ENCODE assay signal across 29 mouse cellular contexts in the genomic region with DNA sequence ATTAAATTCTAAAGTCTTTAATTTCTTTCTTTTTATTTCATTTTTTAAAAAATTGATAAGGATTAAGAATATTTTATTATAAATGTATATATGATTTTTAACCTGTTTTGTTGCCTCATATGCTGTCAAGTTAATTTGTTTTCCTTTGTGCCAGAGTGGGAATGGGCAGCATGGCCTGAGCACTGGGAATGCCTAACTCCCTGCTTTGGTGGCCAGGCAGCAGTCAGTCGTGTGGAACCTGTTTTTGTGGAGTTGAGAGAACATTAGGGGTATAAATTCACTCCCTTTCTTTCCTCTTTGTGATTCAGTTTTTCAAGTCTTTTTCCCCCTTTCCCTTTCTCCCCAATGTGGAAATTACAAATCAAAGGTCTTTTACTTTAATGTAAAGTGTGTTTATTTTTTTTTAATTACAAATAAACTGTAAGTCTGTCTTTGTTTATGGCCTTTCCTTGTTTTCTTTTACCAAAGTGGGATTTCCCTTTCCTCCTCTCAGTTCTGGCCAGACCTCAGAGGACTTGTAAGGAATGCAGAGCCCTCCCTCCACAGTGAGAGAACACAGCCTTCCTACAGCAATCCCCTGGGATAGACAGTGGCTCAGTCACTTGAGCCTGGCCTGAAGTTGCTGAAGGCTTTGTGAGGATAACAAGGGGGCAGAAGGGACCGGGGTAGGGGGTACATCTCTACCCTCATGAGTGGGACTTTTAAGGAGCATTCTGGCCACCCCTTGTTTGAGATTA. TPM values are rescaled to one million over a fixed set of nuclear protein-coding genes. Genes with fewer than 3 reads are reported as not detected.
"Had no signal": no experiment of that assay in that cellular context is flagged by ENCODE, and none has a peak within 500 bp of the region (broad histone marks: within the 10 kb centered on the region; RNA-seq: fewer than 3 reads in every experiment).

No protein-coding gene starts in this region.

- H3K4me1 ChIP-seq: heart, embryonic 13.5 days; heart, embryonic 15.5 days; hindbrain, embryonic 13.5 days; hindbrain, embryonic 15.5 days; limb, embryonic 13.5 days; limb, embryonic 15.5 days; liver, embryonic 12.5 days had no signal

- H3K4me3 ChIP-seq: heart, adult 2 months; heart, embryonic 13.5 days; heart, embryonic 15.5 days; hindbrain, embryonic 13.5 days; hindbrain, embryonic 15.5 days; limb, embryonic 13.5 days; limb, embryonic 15.5 days; liver, embryonic 12.5 days had no signal

- H3K36me3 ChIP-seq: heart, embryonic 13.5 days; heart, embryonic 15.5 days; hindbrain, embryonic 13.5 days; hindbrain, embryonic 15.5 days; limb, embryonic 13.5 days; limb, embryonic 15.5 days; liver, embryonic 12.5 days had no signal

- H3K27me3 ChIP-seq: heart, embryonic 13.5 days; heart, embryonic 15.5 days; hindbrain, embryonic 13.5 days; hindbrain, embryonic 15.5 days; limb, embryonic 13.5 days; limb, embryonic 15.5 days; liver, embryonic 12.5 days had no signal

- ATAC-seq: forebrain, postnatal 0 days; hindbrain, postnatal 0 days; intestine, embryonic 16.5 days; liver, embryonic 12.5 days had no signal

- H3K9me3 ChIP-seq: heart, embryonic 15.5 days; limb, embryonic 15.5 days had no signal

- DNase-seq: forebrain, postnatal 0 days; gastrocnemius, postnatal 14 days; gastrocnemius, postnatal 36 days; heart, adult 11 months; heart, adult 2 months; heart, postnatal 14 days; heart, postnatal 36 days; kidney, adult 11 months; kidney, postnatal 10 days; kidney, postnatal 36 days; layer of hippocampus, adult 9-11 months; layer of hippocampus, postnatal 36 days; left cerebral cortex, postnatal 4 days had no signal

- H3K27ac ChIP-seq: heart, adult 2 months; heart, embryonic 13.5 days; heart, embryonic 15.5 days; hindbrain, embryonic 13.5 days; hindbrain, embryonic 15.5 days; hindbrain, postnatal 0 days; limb, embryonic 13.5 days; limb, embryonic 15.5 days; liver, embryonic 12.5 days; liver, embryonic 14.5 days had no signal

- H3K4me2 ChIP-seq: heart, embryonic 11.5 days; heart, embryonic 13.5 days; heart, embryonic 15.5 days; hindbrain, embryonic 13.5 days; hindbrain, embryonic 15.5 days; limb, embryonic 13.5 days; limb, embryonic 15.5 days; liver, embryonic 12.5 days had no signal

- H3K9ac ChIP-seq: forebrain, postnatal 0 days; heart, embryonic 13.5 days; heart, embryonic 15.5 days; hindbrain, embryonic 13.5 days; hindbrain, embryonic 15.5 days; limb, embryonic 13.5 days; limb, embryonic 15.5 days; liver, embryonic 12.5 days; liver, embryonic 14.5 days had no signal

RNA-seq across cellular contexts. Expression of a gene that starts 17.2 kb away (rescaled TPM):
- polyA plus RNA-seq: forebrain, postnatal 0 days; heart, adult 2 months; heart, embryonic 11.5 days; heart, embryonic 13.5 days; heart, embryonic 15.5 days; heart, postnatal 0 days; hindbrain, embryonic 11.5 days; hindbrain, embryonic 13.5 days; hindbrain, embryonic 15.5 days; hindbrain, postnatal 0 days; intestine, embryonic 14.5 days; intestine, embryonic 16.5 days; large intestine, adult 2 months; limb, embryonic 11.5 days; limb, embryonic 13.5 days; limb, embryonic 15.5 days; liver, embryonic 12.5 days; liver, embryonic 14.5 days had no signal
